Mouse (Mus musculus): ENCODE measurements around the gene Xirp1. TPM values are rescaled to one million over a fixed set of nuclear protein-coding genes. Genes with fewer than 3 reads are reported as not detected.

Xirp1 gene
- total and polyA plus RNA-seq, 3 experiments, result not detected

DNA sequence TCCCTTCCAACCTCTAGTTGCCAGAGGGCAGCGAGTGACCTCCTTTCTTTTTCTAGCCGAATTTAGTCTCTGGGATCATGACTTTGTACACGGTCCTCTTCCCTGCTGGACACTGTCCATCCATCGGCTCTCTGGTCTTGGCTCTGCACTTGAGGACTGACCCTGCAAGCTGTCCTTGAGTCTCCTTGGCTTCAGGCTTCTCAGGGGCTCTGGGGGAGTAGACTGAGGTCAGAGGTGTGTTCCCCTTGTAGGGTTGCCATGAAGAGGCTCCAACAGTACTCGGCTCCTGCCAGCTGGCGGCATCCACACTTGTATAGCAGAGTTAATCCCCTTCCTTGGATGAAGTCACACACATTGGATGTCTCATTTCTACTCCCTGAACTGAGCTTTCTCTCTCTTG, 23.8 kb downstream of the Xirp1 start:
- H3K36me3 ChIP-seq (ENCODE audit: control insufficient read depth in 1 of 2, insufficient read depth in 2 of 2, low read length in 2 of 2), result peaks cover 0 to 7% of the 10 kb centered on the region in 2 experiments; a peak in 1 of 4 replicates
- H3K9me3 ChIP-seq (replicated peaks; ENCODE audit: insufficient read depth, low read length), result no peaks in the 10 kb centered on the region
- no peak overlapping the region for H3K4me3 ChIP-seq (ENCODE audit: control insufficient read depth in 1 of 2, insufficient read depth in 1 of 2, low read depth in 2 of 2, low read length in 2 of 2)
- H3K9ac ChIP-seq (ENCODE audit: control insufficient read depth, low read depth, low read length, poor library complexity, severe bottlenecking), result no peak overlapping the region
- H3K4me1 ChIP-seq (ENCODE audit: control insufficient read depth in 1 of 2, insufficient read depth in 2 of 2, low read length in 2 of 2), result peaks cover 0 to 5% of the 10 kb centered on the region in 2 experiments; a peak in 1 of 4 replicates
- no peak for TF ChIP-seq ZC3H11A (IDR thresholded peaks at IDR 0.05; ENCODE audit: low read depth, low read length)
- TF ChIP-seq UBTF (IDR thresholded peaks at IDR 0.05; ENCODE audit: borderline replicate concordance, insufficient read depth, low read depth, low read length), result no peak
- TF ChIP-seq USF1 (IDR thresholded peaks at IDR 0.05; ENCODE audit: low read depth, low read length), result no peak
- TF ChIP-seq TAL1 (IDR thresholded peaks at IDR 0.05; ENCODE audit: low read length), result no peak
- no peak for TF ChIP-seq RAD21 (IDR thresholded peaks at IDR 0.05; ENCODE audit: low read depth, low read length)
- TF ChIP-seq ZNF384 (IDR thresholded peaks at IDR 0.05; ENCODE audit: low read depth, low read length), result no peak
- no peak for TF ChIP-seq EP300 (IDR thresholded peaks at IDR 0.05; ENCODE audit: low read depth in 1 of 2, low read length in 2 of 2)
- TF ChIP-seq GATA1 (IDR thresholded peaks at IDR 0.05; ENCODE audit: low read depth, low read length), result no peak
- TF ChIP-seq NELFE (IDR thresholded peaks at IDR 0.05; ENCODE audit: low read depth, low read length), result no peak
- TF ChIP-seq POLR2A (IDR thresholded peaks at IDR 0.05; ENCODE audit: control insufficient read depth in 1 of 2, insufficient read depth in 1 of 2, low read depth in 1 of 2, low read length in 2 of 2, poor library complexity in 1 of 2), result no peak
- no peak for TF ChIP-seq ZKSCAN1 (IDR thresholded peaks at IDR 0.05; ENCODE audit: low read depth, low read length)
- TF ChIP-seq MAZ (IDR thresholded peaks at IDR 0.05; ENCODE audit: low read depth, low read length), result no peak
- no peak for TF ChIP-seq SIN3A (IDR thresholded peaks at IDR 0.05; ENCODE audit: low read length)
- TF ChIP-seq CHD1 (IDR thresholded peaks at IDR 0.05; ENCODE audit: low read depth, low read length), result no peak
- TF ChIP-seq GABPA (IDR thresholded peaks at IDR 0.05; ENCODE audit: low read depth, low read length), result no peak
- no peak for TF ChIP-seq RCOR1 (IDR thresholded peaks at IDR 0.05; ENCODE audit: low read depth, low read length)
- no peak for TF ChIP-seq JUND (IDR thresholded peaks at IDR 0.05; ENCODE audit: low read depth, low read length)
- no peak for TF ChIP-seq POLR2AphosphoS5 (IDR thresholded peaks at IDR 0.05; ENCODE audit: borderline replicate concordance, low read depth, low read length)
- no peak for DNase-seq (ENCODE audit: low read depth, low spot score)
- no peaks in the 10 kb centered on the region; a peak in 1 of 4 replicates for H3K27me3 ChIP-seq (ENCODE audit: control insufficient read depth in 1 of 2, insufficient read depth in 2 of 2, low read length in 2 of 2)
- H3K79me2 ChIP-seq (ENCODE audit: control insufficient read depth, insufficient read depth, low read length, poor library complexity), result no peaks in the 10 kb centered on the region
- H3K27ac ChIP-seq (ENCODE audit: control insufficient read depth, low read depth, low read length), result no peak overlapping the region

DNA sequence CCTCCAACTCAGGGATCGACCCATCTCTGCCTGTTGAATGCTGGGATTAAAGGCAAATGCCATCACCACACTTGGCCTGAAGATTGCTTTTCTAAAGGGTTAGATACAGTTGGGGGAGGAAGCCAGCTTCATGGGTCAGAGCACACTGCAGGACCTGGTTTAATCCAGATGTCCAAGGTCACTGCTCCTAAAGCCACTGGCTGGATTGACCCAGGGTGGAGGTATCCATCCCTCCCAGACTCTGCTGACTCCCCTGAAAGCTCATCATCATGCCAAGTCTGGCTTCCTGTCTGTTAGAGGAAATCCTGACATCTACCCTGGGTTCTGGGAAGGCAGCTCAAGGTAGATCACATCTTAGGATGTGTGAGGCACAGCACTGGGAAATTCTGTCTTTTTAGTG, 24.6 kb downstream of the Xirp1 start:
- Histone ChIP-seq H3K4me3 (ENCODE audit: control insufficient read depth in 1 of 2, insufficient read depth in 1 of 2, low read depth in 2 of 2, low read length in 2 of 2) (no peak overlapping the region), H3K27ac (ENCODE audit: control insufficient read depth, low read depth, low read length) (no peak overlapping the region), H3K79me2 (ENCODE audit: control insufficient read depth, insufficient read depth, low read length, poor library complexity) (no peaks in the 10 kb centered on the region), H3K4me1 (ENCODE audit: control insufficient read depth in 1 of 2, insufficient read depth in 2 of 2, low read length in 2 of 2) (peaks cover 3 to 11% of the 10 kb centered on the region in 2 experiments; a peak in 3 of 4 replicates), H3K9me3 (replicated peaks; ENCODE audit: insufficient read depth, low read length) (no peaks in the 10 kb centered on the region), H3K9ac (ENCODE audit: control insufficient read depth, low read depth, low read length, poor library complexity, severe bottlenecking) (no peak overlapping the region), H3K36me3 (ENCODE audit: control insufficient read depth in 1 of 2, insufficient read depth in 2 of 2, low read length in 2 of 2) (peaks cover 0 to 8% of the 10 kb centered on the region in 2 experiments; a peak in 1 of 4 replicates), H3K27me3 (ENCODE audit: control insufficient read depth in 1 of 2, insufficient read depth in 2 of 2, low read length in 2 of 2) (no peaks in the 10 kb centered on the region; a peak in 1 of 4 replicates)
- TF ChIP-seq RCOR1 (IDR thresholded peaks at IDR 0.05; ENCODE audit: low read depth, low read length), result no peak
- no peak for TF ChIP-seq ETS1 (IDR thresholded peaks at IDR 0.05; ENCODE audit: low read depth, low read length)
- TF ChIP-seq BHLHE40 (IDR thresholded peaks at IDR 0.05; ENCODE audit: borderline replicate concordance, low read depth, low read length), result no peak
- TF ChIP-seq JUND (IDR thresholded peaks at IDR 0.05; ENCODE audit: low read depth, low read length), result no peak
- no peak for TF ChIP-seq CHD1 (IDR thresholded peaks at IDR 0.05; ENCODE audit: low read depth, low read length)
- TF ChIP-seq EP300 (IDR thresholded peaks at IDR 0.05; ENCODE audit: low read depth in 1 of 2, low read length in 2 of 2), result no peak
- TF ChIP-seq TAL1 (IDR thresholded peaks at IDR 0.05; ENCODE audit: low read length), result no peak
- TF ChIP-seq MAX (IDR thresholded peaks at IDR 0.05; ENCODE audit: low read length), result no peak
- no peak for TF ChIP-seq CHD2 (IDR thresholded peaks at IDR 0.05; ENCODE audit: low read length)
- TF ChIP-seq KAT2A (conservative IDR thresholded peaks at IDR 0.05; ENCODE audit: low read depth, low read length), result no peak
- TF ChIP-seq MAFK (IDR thresholded peaks at IDR 0.05; ENCODE audit: borderline replicate concordance, low read depth, low read length), result no peak
- no peak for TF ChIP-seq TCF12 (IDR thresholded peaks at IDR 0.05; ENCODE audit: low read depth, low read length)
- TF ChIP-seq HCFC1 (IDR thresholded peaks at IDR 0.05; ENCODE audit: low read depth, low read length), result no peak
- no peak for TF ChIP-seq POLR2A (IDR thresholded peaks at IDR 0.05; ENCODE audit: control insufficient read depth in 1 of 2, insufficient read depth in 1 of 2, low read depth in 1 of 2, low read length in 2 of 2, poor library complexity in 1 of 2)
- TF ChIP-seq GATA1 (IDR thresholded peaks at IDR 0.05; ENCODE audit: low read depth, low read length), result no peak
- no peak for TF ChIP-seq GABPA (IDR thresholded peaks at IDR 0.05; ENCODE audit: low read depth, low read length)
- TF ChIP-seq CTCF (IDR thresholded peaks at IDR 0.05 in 2 of 3, conservative IDR thresholded peaks at IDR 0.05 in 1 of 3; ENCODE audit: control insufficient read depth in 1 of 3, insufficient read depth in 1 of 3, low read depth in 2 of 3, low read length in 3 of 3, poor library complexity in 1 of 3, severe bottlenecking in 1 of 3), result no peak
- TF ChIP-seq POLR2AphosphoS5 (IDR thresholded peaks at IDR 0.05; ENCODE audit: borderline replicate concordance, low read depth, low read length), result no peak
- no peak for DNase-seq (ENCODE audit: low read depth, low spot score)
